Mouse (Mus musculus) ES-E14 (cell line): ENCODE results near the gene Hs2st1. TPM values are rescaled to one million over a fixed set of nuclear protein-coding genes. Genes with fewer than 3 reads are reported as not detected.

Experiments
- DNase-seq: peaks from one replicate; pipeline ENCODE4 v3.0.0-alpha.2; 2013; ENCODE audit warnings: low read depth, low spot score
- H3K27ac ChIP-seq: 2 replicates; pipeline ENCODE4 v1.5.1; 2012; ENCODE audit warnings: low read depth, mild to moderate bottlenecking, low read length, moderate library complexity, mixed read lengths; ENCODE audit not compliant: poor library complexity, insufficient read depth, severe bottlenecking
- H3K36me3 ChIP-seq: 2 replicates; pipeline ENCODE4 v1.6.1; 2012; ENCODE audit warnings: mild to moderate bottlenecking, low read length, moderate library complexity, mixed read lengths; ENCODE audit not compliant: control insufficient read depth, poor library complexity, insufficient read depth, severe bottlenecking
- H3K4me1 ChIP-seq, 2 experiments: fragments of 150-350 bp in 1 of 2; sonication (generic) in 1 of 2; 2 replicates each; pipeline ENCODE4 v1.6.1; 2012; ENCODE audit warnings: low read length in 2 of 2, mild to moderate bottlenecking in 1 of 2, mixed read lengths in 1 of 2; ENCODE audit not compliant: control insufficient read depth in 2 of 2, insufficient read depth in 2 of 2, poor library complexity in 1 of 2
- H3K4me3 ChIP-seq, 2 experiments: fragments of 150-350 bp in 1 of 2; sonication (generic) in 1 of 2; 2 replicates each; pipeline ENCODE4 v1.5.1; 2012; ENCODE audit warnings: low read length in 2 of 2, low read depth in 1 of 2, mild to moderate bottlenecking in 1 of 2, mixed read lengths in 1 of 2; ENCODE audit not compliant: insufficient read depth in 1 of 2, poor library complexity in 1 of 2, severe bottlenecking in 1 of 2
- H3K9ac ChIP-seq: 2 replicates; pipeline ENCODE4 v1.6.1; 2012; ENCODE audit warnings: low read depth, mild to moderate bottlenecking, low read length, mixed read lengths; ENCODE audit not compliant: poor library complexity, insufficient read depth, severe bottlenecking
- H3K9me3 ChIP-seq: fragments of 150-350 bp; sonication (generic); 2 replicates; pipeline ENCODE4 v1.6.1; 2012; ENCODE audit warnings: low read depth, mild to moderate bottlenecking, low read length; ENCODE audit not compliant: control insufficient read depth, insufficient read depth
- CHD2 ChIP-seq: IDR thresholded peaks from 2 replicates; pipeline ENCODE4 v1.6.1; 2014; ENCODE audit warnings: mild to moderate bottlenecking, low read depth, low read length, inconsistent platforms
- HCFC1 ChIP-seq: IDR thresholded peaks from 2 replicates; pipeline ENCODE4 v1.6.1; 2012; ENCODE audit warnings: low read length, inconsistent platforms, borderline replicate concordance; ENCODE audit not compliant: insufficient read depth
- MAFK ChIP-seq: IDR thresholded peaks from 2 replicates; pipeline ENCODE4 v1.6.1; 2014; ENCODE audit warnings: mild to moderate bottlenecking, low read depth, low read length, inconsistent platforms; ENCODE audit not compliant: insufficient read depth
- ZC3H11A ChIP-seq: IDR thresholded peaks from 2 replicates; pipeline ENCODE4 v1.6.1; 2012; ENCODE audit warnings: low read depth, mild to moderate bottlenecking, inconsistent platforms, low read length, borderline replicate concordance
- ZNF384 ChIP-seq: IDR thresholded peaks from 2 replicates; pipeline ENCODE4 v1.6.1; 2012; ENCODE audit warnings: low read depth, low read length, inconsistent platforms
- in situ Hi-C, 2 experiments: fragments of 600-800 bp; cut with MboI; formaldehyde crosslinking; loops; one replicate each; pipeline ENCODE4 v1.15.1; 2025; ENCODE audit warnings: low sequenced_read_pairs in 2 of 2, inconsistent platforms in 1 of 2; ENCODE audit not compliant: unreplicated experiment in 2 of 2
- total RNA-seq: library from RNA; depleted of rRNA; stranded (reverse); fragments of 300-350 nt; gene quantifications from 2 replicates; pipeline ENCODE4 v1.2.3, GENCODE M21; 2012

The Hs2st1 gene
- total RNA-seq, 1 experiment: 29.9 TPM

DNA sequence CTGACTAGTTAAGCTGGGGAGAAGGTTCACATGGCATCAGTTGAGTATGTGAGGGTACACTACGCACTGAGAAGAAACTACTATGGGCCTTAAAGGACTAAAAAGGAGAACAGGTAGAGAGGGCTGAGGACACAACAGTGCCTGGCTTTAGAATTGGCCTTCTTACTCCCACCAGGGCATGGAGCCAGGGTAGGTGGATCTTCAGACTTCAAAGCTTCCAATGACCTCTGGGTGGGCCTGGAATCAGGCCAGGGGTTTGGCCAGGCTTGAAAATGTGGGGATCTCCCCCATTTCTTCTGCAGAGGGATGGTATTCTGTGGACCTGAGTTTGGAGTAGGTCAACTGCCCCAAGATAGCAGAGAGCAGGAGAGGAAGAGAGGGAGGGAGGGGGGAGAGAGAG lies 161.0 kb downstream of the Hs2st1 start:
- H3K4me3 ChIP-seq: no peak overlapping the region
- no peak overlapping the region for H3K27ac ChIP-seq
- in situ Hi-C loops: no loop called here
- no peaks in the 10 kb centered on the region for H3K36me3 ChIP-seq
- no peaks in the 10 kb centered on the region for H3K9me3 ChIP-seq
- H3K9ac ChIP-seq: no peak overlapping the region
- TF ChIP-seq HCFC1 (no peak), CHD2 (no peak), MAFK (no peak), ZC3H11A (no peak), ZNF384 (no peak)
- H3K4me1 ChIP-seq: peaks cover 0 to 9% of the 10 kb centered on the region in 2 experiments; a peak in 1 of 4 replicates
- DNase-seq: no peak

GRCm38 (mm10) chr3:144405331-144405730 lies 164.7 kb downstream of the Hs2st1 start:
- Histone ChIP-seq H3K9ac (no peak overlapping the region), H3K36me3 (no peaks in the 10 kb centered on the region), H3K4me3 (no peak overlapping the region), H3K4me1 (no peaks in the 10 kb centered on the region; a peak in 1 of 4 replicates), H3K9me3 (no peaks in the 10 kb centered on the region), H3K27ac (no peak overlapping the region)
- in situ Hi-C loops: no loop called here
- TF ChIP-seq ZC3H11A: no peak
- DNase-seq: no peak

DNA sequence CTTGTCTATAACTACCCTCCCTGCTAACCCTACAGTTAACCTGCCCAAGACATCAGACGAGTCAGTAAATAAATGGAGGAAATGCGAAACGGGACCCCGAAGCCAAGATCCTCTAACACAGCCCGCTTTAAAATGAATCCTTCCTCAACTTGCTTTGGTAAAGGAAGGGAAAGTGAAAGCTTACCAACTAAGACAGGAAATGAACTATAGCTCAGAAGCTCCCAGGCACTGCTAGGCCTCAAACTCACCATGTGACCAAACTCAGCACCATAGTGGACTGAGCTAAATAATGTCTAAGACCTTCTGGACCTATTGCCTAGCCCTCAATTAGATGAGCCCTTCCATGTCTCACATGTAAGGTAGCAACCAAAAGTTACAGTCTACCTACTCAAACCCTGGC lies 168.7 kb downstream of the Hs2st1 start:
- TF ChIP-seq ZC3H11A: no peak
- no peak for TF ChIP-seq MAFK
- no peak for TF ChIP-seq HCFC1
- no peak for TF ChIP-seq ZNF384
- TF ChIP-seq CHD2: no peak
- DNase-seq: no peak
- H3K9ac ChIP-seq: no peak overlapping the region
- in situ Hi-C loops: no loop called here
- peaks cover 2 to 7% of the 10 kb centered on the region in 2 experiments; a peak in 2 of 4 replicates for H3K4me1 ChIP-seq
- H3K27ac ChIP-seq: no peak overlapping the region
- H3K36me3 ChIP-seq: no peaks in the 10 kb centered on the region
- no peak overlapping the region for H3K4me3 ChIP-seq
- H3K9me3 ChIP-seq: no peaks in the 10 kb centered on the region

DNA sequence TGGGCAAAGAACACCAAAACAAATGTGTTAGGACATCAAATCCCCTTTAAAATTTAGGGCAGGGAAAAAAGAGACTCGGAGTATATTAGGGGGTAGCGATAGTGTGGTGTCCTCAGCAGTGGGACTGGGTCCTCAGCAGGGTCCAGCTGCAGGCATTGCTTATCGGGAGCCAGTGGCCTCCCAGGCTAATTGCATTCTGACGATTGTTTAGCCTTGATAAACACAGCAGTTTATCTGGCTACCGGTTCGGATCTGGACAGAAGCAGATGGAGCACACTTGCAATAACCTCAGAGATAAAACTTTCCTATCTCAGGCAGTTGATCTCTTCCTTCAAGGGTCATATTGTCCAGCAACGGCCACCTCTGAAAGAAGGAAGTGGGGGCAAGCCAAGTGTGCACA lies 169.1 kb downstream of the Hs2st1 start:
- Histone ChIP-seq H3K27ac (no peak overlapping the region), H3K4me1 (peaks cover 2 to 7% of the 10 kb centered on the region in 2 experiments; a peak in 2 of 4 replicates), H3K9me3 (no peaks in the 10 kb centered on the region), H3K36me3 (no peaks in the 10 kb centered on the region), H3K9ac (no peak overlapping the region), H3K4me3 (no peak overlapping the region)
- TF ChIP-seq ZC3H11A (no peak), ZNF384 (no peak), MAFK (no peak), CHD2 (no peak), HCFC1 (no peak)
- in situ Hi-C loops: no loop called here
- DNase-seq: no peak

DNA sequence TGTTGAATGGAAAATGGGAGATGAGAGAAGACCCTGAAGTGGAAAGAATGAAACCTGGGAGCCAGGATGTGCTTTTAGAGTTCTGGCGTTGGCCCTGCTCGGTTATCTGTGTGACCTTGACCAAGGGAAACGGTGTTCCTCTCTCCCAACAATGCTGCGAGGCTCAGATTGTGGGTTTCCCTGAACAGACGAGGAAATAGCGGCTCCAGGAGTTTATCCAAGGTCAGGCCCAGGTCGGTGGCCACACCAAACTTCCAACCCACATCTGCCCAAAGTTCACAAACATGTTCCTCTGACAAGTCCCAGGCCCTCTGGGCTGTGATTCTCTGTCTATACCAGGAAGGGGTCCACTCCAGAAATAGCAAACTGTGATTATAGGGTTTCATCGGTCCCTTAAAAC lies 169.6 kb downstream of the Hs2st1 start:
- DNase-seq: no peak

More for the DNA sequence above, 169.6 kb downstream of the Hs2st1 start:
- Histone ChIP-seq H3K9me3 (no peaks in the 10 kb centered on the region), H3K9ac (no peak overlapping the region), H3K4me1 (peaks cover 2 to 7% of the 10 kb centered on the region in 2 experiments; a peak in 2 of 4 replicates), H3K4me3 (no peak overlapping the region), H3K36me3 (no peaks in the 10 kb centered on the region), H3K27ac (no peak overlapping the region)
- no peak for TF ChIP-seq MAFK
- no peak for TF ChIP-seq CHD2
- TF ChIP-seq ZC3H11A: no peak
- no peak for TF ChIP-seq HCFC1
- in situ Hi-C loops: no loop called here
